Mouse (Mus musculus) cerebellum, adult 2 months (tissue): ENCODE data around the gene Cdk12.

ENCODE experiments used
- CTCF ChIP-seq: fragments of 200-500 bp; IDR thresholded peaks from 2 replicates; pipeline ENCODE4 v1.5.1; 2011; ENCODE audit warnings: low read depth, mild to moderate bottlenecking, control low read depth, low read length, moderate library complexity, borderline replicate concordance; ENCODE audit not compliant: insufficient read depth
- POLR2A ChIP-seq: fragments of 200-500 bp; IDR thresholded peaks from 2 replicates; pipeline ENCODE4 v1.6.1; 2011; ENCODE audit warnings: low read length, control low read depth, borderline replicate concordance; ENCODE audit not compliant: insufficient read depth

GRCm38 (mm10) chr11:98265891-98266290 lies 63.0 kb downstream of the Cdk12 start:
- TF ChIP-seq CTCF (no peak), POLR2A (no peak)
